Mouse (Mus musculus) spleen, postnatal 10 days (tissue): ENCODE results near the gene Rnf8.
"Not testable (repeated sequence)": the region's sequence is repeated elsewhere in the genome, so short reads cannot be mapped to it uniquely, and the experiment has no call there.

ENCODE experiments used
- DNase-seq, 2 experiments: peaks; one replicate each; pipeline ENCODE4 v3.0.0; 2021 to 2022; ENCODE audit warnings: low spot score in 2 of 2

Rnf8 gene

GRCm38 (mm10) chr17:29614115-29615023, at the start of gene Rnf8, which contains the start of gene Gm28043:
Gene Rnf8 (plus strand): TSS chr17:29614790.
Gene Gm28043 (plus strand): TSS chr17:29614876.
- peak; percentile 91 to 97 for DNase-seq

GRCm38 (mm10) chr17:29565521-29565920, 49.1 kb upstream of the Rnf8 start:
- DNase-seq, result no peak

DNA sequence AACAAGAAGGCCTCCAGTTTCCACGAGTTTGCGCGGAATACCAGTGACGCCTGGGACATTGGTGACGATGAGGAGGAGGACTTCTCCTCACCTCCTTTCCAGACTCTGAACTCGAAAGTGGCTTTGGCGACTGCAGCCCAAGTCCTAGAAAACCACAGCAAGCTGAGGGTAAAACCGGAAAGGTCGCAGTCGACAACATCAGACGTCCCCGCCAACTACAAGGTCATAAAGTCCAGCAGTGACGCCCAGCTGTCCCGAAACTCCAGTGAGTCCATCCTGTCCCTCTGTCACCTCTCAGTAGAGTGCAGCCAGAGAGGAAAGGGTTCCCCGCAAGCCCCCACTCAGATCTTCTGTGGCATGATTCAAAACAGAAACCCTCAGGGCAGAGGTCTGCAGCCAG, 46.2 kb upstream of the Rnf8 start:
- no peak for DNase-seq

DNA sequence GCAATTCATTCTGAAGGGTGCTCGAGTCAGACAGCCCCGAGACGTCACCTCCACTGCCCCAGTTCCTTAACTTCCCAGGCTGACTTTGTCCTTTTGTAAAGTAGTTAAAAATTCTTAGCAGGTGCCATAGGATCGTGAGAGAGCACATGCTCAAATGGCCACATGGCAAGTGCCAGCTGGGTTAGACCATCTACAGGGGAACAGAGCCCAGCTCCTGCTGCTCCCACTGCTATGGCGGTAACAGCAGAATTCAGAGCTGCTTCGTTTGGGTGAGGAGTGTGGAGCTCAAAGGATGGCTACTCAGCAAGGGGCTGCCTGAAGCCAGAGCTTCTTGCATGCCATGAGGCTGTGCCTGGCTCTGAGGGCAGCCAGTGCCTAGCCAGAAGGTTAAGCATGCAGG, 44.8 kb upstream of the Rnf8 start:
- no peak for DNase-seq

DNA sequence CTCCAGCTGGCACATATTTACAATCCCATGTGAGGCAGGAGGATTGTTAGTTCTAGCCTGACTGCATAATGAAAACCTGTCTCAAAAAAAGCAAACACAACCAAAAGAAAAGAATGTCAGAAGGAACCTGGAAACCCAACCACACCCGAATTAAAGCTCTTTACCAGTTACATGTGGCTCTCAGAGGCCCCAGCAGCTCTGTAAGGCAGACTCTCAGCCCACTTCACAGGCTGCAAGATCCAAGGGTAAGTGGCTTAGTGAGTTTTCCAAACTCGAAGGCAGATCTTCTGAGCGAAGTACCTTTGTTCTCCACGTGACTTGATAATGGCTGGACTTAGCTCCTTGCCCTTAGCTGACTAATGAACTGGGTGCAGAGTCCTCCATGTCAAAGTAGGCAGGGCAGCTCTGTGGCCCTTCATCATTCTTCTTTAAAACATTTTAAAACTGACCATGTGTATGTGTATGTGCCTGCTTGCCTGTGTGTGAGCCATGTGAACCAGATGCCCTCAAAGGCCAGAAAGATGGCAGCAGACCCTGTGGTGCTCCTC, 34.9 kb upstream of the Rnf8 start:
- DNase-seq, result no peak

GRCm38 (mm10) chr17:29583569-29583968, 31.0 kb upstream of the Rnf8 start:
- DNase-seq, result no peak

GRCm38 (mm10) chr17:29584306-29584705, 30.3 kb upstream of the Rnf8 start:
- DNase-seq, result no peak

GRCm38 (mm10) chr17:29584737-29585136, 29.9 kb upstream of the Rnf8 start:
- DNase-seq, result no peak

DNA sequence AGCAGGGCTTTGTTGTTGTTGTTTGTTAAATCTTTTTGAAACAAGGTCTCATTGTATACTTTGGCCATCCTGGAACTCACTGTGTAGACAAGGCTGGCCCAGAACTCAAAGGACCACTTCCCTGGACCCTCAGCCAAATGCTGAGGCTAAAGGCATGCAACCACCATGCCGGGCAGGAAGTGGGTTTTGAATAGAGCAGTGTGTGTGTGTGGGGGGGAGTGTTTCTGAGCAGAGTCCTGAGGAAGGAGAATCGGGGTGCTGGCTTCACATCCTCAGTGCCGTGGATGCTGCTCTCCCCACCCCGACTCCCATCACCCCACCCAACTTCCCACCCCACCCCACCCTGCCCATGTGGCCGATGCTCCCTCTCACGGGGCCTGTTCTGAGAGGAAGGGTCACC, 29.1 kb upstream of the Rnf8 start:
- no peak for DNase-seq

DNA sequence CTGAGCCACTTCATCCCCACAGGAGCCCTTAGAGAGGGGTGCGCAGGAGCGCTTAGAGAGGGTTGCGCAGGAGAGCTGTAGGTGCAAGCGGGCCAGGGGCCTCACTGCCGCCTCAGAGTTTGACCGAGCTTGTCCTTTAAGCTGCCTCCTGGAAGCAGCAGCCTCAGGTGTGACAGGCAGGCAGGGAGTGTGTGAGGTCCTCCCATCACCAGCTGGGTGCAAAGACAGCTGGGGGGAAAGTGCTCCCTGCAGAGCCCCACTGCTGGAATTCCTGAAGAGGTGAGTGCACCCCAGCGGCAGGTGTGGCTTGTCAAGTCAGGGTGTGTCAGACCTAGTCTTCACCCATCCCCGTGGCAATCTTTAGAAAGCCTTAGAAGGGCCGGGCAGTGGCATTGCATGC, 27.7 kb upstream of the Rnf8 start:
- no peak for DNase-seq

GRCm38 (mm10) chr17:29589221-29589898, 25.2 kb upstream of the Rnf8 start:
- no peak for DNase-seq

- DNase-seq, result no peak
Observed at GRCm38 (mm10) chr17:29595891-29596770, 18.5 kb upstream of the Rnf8 start.

- DNase-seq, result no peak
Observed at GRCm38 (mm10) chr17:29596771-29597132, 17.8 kb upstream of the Rnf8 start.

DNA sequence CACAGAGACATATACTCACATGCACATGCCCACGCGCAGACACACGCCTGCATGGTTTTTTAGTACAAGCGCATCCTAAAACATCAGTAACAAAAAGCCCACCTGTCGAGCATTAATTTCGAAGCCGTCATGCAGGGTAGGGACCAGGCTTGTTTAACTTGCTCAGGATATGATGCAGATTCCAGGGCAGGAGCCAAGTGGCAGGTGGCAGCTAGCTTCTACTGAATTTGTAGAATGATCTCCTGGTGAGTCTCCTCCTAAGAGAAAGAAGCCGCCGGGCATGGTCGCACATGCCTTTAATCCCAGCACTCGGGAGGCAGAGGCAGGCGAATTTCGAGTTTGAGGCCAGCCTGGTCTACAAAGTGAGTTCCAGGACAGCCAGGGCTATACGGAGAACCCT, 15.5 kb upstream of the Rnf8 start:
- no peak for DNase-seq

- no peak for DNase-seq
Observed at GRCm38 (mm10) chr17:29599537-29599936, 15.1 kb upstream of the Rnf8 start.

- DNase-seq, result no peak
Observed at GRCm38 (mm10) chr17:29601391-29601790, 13.2 kb upstream of the Rnf8 start.

GRCm38 (mm10) chr17:29603283-29603682, 11.3 kb upstream of the Rnf8 start:
- peak; percentile 80 to 83 for DNase-seq

DNA sequence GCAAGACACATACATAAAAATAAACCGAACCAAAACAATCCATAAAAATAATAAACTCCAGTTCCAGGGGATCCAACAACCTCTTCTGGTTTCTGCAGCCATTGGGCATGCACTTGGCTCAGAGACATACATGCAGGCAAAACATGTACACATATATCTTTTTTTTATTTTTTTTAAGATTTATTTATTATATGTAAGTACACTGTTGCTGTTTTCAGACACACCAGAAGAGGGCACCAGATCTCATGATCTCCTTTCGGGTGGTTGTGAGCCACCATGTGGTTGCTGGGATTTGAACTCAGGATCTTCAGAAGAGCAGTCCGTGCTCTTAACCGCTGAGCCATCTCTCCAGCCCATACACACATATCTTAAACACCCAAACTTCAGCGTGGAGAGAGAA, 1.1 kb upstream of the Rnf8 start:
- DNase-seq, result not testable (repeated sequence)

DNA sequence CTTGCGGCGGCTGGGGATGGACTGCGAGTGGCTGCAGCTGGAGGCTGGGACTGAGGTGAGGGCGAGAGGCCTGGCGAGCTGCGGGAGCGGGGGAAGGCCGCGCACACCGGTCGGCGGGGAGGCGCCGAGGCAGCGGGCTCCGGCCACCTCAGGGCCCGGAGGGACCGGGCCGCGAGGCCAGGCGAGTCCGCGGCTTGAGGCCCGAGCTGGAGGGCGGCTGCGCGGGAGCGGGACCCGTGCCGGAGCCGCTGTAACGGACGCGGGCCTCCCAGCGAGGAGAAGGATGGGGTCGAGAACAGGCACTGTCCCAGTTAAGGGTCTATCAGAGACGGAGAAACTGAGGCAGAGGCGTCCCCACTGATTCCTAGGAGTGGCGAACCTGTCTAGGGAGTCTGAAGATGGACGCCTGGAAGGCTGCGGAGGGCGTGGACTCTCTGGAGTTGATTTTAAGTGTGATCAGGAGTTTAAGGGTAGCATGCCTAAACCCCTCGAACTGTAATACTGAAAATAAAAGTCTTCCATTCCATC, 498 bp downstream of the Rnf8 start:
- peak in 1 of 2 experiments; percentile 55 for DNase-seq

DNA sequence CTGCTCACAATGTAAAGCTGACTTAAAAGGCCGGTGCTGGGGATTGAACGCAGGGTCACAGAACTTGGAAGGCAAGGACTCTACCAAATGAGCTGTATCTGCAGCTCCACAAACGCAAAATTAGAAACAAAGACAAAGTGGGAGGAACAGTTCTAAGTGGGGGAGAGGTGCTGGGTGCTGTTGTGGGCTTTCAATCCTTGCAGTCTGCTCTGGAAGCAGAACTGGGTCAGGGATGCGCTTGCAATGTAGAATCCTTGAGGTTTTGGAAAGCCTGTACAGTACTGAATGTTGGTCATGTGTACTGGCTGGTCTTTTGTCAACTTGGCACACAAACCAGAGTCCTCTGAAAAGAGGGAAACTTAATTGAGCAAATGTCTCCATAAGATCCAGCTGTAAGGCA, 1.0 kb downstream of the Rnf8 start:
- DNase-seq, result no peak

- no peak for DNase-seq
Observed at GRCm38 (mm10) chr17:29619231-29619630, 4.6 kb downstream of the Rnf8 start.

DNA sequence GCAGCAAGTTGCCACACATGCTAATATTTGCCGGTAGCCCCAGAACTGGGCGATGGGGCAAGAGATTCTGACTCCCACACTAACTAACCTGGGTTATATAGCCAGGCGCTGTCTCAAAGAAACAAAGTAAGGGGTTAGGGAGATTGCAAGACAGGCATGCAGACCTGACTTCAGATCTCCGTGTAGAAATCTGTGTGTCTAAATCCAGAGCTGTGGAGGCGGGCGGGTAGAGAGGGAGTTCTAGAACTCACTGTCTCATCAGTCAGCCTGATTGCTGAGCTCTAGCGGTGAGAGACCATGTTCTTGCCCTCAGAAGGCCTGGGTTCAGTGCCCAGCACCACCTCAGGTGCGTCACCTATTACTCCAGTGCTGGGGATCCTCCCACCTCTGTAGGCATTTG, 8.9 kb downstream of the Rnf8 start:
- no peak for DNase-seq
